Mouse (Mus musculus) hindbrain, embryonic 13.5 days (tissue): ENCODE results near the gene L2hgdh. TPM values are rescaled to one million over a fixed set of nuclear protein-coding genes. Genes with fewer than 3 reads are reported as not detected.

Source experiments
- ATAC-seq: fragments of 200-750 bp; cut with Nextera tagmentation; 2 replicates; pipeline ENCODE4 v1.8.0; 2017; ENCODE audit warnings: moderate TSS enrichment; ENCODE audit not compliant: low FRiP score
- H3K27ac ChIP-seq: fragments of 300-500 bp; sonication (generic); 2 replicates; pipeline ENCODE4 v1.5.1; 2015; ENCODE audit warnings: inconsistent platforms, mild to moderate bottlenecking, moderate library complexity
- H3K27me3 ChIP-seq: fragments of 300-500 bp; sonication (generic); 2 replicates; pipeline ENCODE4 v1.6.1; 2015; ENCODE audit warnings: mild to moderate bottlenecking, inconsistent platforms
- H3K36me3 ChIP-seq: fragments of 300-500 bp; sonication (generic); 2 replicates; pipeline ENCODE4 v1.6.1; 2015; ENCODE audit warnings: mild to moderate bottlenecking, inconsistent platforms
- H3K4me1 ChIP-seq: fragments of 300-500 bp; sonication (generic); replicated peaks from 2 replicates; pipeline ENCODE4 v1.6.1; 2015; ENCODE audit warnings: inconsistent platforms
- H3K4me2 ChIP-seq: fragments of 300-500 bp; sonication (generic); 2 replicates; pipeline ENCODE4 v1.6.1; 2015; ENCODE audit warnings: inconsistent platforms, mild to moderate bottlenecking, moderate library complexity
- H3K4me3 ChIP-seq: fragments of 300-500 bp; sonication (generic); 2 replicates; pipeline ENCODE4 v1.5.1; 2015; ENCODE audit warnings: mild to moderate bottlenecking, inconsistent platforms
- H3K9ac ChIP-seq: fragments of 300-500 bp; sonication (generic); 2 replicates; pipeline ENCODE4 v1.6.1; 2015; ENCODE audit warnings: mild to moderate bottlenecking, inconsistent platforms
- H3K9me3 ChIP-seq: fragments of 300-500 bp; sonication (generic); 2 replicates; pipeline ENCODE4 v1.6.1; 2016; ENCODE audit warnings: inconsistent platforms
- WGBS: fragments of 180-500 bp; shearing (Covaris S2); methylation state at CpG from one replicate; pipeline ENCODE4 v1.1.7; 2015; 5-methylcytosine and 5-hydroxymethylcytosine counted together
- polyA plus RNA-seq: library from polyadenylated mRNA; unstranded; fragments of >200 nt; fragmentation: Nextera tagmentation; extraction: Ambion mirVana; gene quantifications from 2 replicates; pipeline ENCODE4 v1.2.1, GENCODE M21; 2015

Gene L2hgdh
- 11.5 and 11.6 TPM in 2 replicates for polyA plus RNA-seq

DNA sequence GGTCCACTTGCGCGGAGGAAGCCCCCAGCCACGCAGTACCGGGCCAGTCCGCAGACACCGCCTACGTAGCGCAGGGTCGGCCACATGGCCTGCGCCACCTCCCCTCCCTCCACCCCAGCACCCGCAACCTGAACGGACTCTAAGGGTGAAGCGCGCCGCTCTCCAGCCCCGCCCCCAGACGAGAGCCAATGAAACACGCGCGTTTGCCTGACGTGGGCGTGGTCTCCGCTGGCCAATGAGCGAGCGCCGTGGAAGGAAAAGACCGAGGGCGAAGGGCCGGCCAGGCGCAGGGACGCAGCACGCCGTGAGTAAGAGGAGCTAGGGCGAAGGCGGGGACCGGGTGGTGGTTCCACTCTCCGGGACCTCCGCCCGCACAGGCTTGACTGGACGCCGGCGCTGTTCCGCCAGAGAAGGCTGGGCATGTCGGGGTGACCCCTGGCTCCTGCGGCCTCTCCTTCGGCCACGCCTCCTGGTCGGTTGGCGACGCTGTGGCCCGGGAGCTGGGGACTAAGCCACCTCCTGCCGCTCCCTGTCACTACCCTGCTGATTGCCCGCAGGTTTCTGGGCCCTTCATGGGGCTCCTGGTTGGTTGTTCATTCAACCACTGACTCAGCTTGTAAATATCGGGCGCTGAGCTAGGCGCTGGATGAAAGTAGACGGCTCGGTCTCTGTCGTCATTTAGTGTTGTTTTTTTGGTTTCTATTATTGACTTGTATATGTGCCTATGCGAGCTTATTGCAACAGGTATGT, at the start of gene L2hgdh, which contains the start of gene Atp5s:
Gene L2hgdh, minus strand, starts transcription at position 163 of the 750 bp plus-strand sequence.
Gene Atp5s, plus strand, starts transcription at position 240 of the 750 bp plus-strand sequence.
- Histone ChIP-seq H3K9ac (peak within 1 kb of the TSS; percentile 78), H3K9me3 (0 out of 2 replicates have a peak, but pooled peaks cover 4% of the 10 kb centered on the region), H3K27me3 (no peaks in the 10 kb centered on the region), H3K36me3 (peaks cover 10% of the 10 kb centered on the region), H3K27ac (peak within 1 kb of the TSS; percentile 89), H3K4me1 (peaks cover 18% of the 10 kb centered on the region), H3K4me2 (peak within 1 kb of the TSS; percentile 84), H3K4me3 (peak within 1 kb of the TSS; percentile 74)
- 1% methylated on average over 60 of the region's 60 CpGs for WGBS
- ATAC-seq: peak; percentile 97

DNA sequence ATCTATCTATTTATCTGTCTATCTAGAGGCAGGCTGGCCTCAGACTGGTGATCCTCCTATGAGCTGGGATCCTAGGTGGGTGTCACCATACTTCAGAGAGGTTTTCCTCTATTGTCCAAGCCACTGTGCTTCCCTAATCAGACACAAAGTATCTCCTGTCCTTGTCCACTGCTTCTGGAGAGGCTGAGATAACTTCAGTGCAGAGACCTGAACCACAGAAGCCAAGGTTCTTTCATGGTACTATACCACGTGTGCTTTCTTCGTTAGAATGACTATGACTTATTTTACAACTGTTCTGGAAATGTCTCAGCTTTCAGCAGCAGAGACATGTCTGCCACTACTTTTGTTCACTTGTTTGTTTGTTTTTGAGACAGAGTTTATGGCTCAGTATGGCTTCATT, 44.2 kb upstream of the L2hgdh start:
- 79% methylated on average over 2 of the region's 2 CpGs for WGBS
- H3K27ac ChIP-seq: no peak overlapping the region

DNA sequence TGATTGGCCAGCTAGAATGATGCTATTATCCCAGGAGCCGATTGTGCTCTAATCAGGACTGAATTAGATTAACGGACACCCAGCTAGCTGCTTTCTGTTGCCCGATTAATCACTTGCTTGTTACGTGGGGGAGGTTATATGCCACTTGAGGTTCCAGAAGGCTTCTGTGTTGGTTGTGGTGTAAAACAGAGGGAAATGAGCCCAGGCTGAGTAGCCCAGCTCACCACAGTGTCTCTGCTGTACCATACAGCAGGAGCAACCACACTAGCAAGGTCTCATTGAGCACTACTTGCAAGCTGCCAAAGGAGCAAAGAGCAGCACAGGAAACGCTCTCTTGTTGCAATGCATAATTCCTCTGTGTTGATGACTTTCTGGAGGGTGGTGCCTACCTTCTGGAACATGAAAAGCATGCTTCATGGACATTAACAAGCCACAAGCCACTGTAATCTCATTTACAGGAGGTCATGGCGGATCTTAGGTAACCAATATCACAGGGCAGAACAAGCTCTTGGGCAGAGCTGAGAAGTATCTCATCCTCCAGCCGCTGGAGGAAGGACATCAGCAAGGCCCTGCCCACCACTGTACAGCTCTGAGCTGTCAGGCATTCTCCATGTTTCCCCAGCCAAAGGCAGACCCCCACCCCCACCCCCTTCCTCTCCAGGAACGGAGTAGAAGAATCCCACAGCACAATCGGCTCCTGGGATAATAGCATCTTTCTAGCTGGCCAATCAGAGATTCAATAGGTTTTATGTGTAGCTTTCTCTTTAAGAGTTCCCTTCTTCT, 43.0 kb upstream of the L2hgdh start:
- WGBS: 39% methylated on average over 9 of the region's 9 CpGs
- Histone ChIP-seq H3K36me3 (no peaks in the 10 kb centered on the region), H3K4me3 (no peak overlapping the region), H3K27me3 (no peaks in the 10 kb centered on the region), H3K4me1 (peaks cover 22% of the 10 kb centered on the region), H3K9ac (no peak overlapping the region; the same call in 1 of the 2 replicates), H3K9me3 (no peaks in the 10 kb centered on the region), H3K4me2 (no peak overlapping the region), H3K27ac (peak overlapping the region; percentile 30; the same call in 1 of the 2 replicates)
- ATAC-seq: no peak

More for the DNA sequence above, 44.2 kb upstream of the L2hgdh start:
- H3K9me3 ChIP-seq: no peaks in the 10 kb centered on the region
- H3K4me3 ChIP-seq: no peak overlapping the region
- no peak for ATAC-seq
- H3K4me2 ChIP-seq: no peak overlapping the region
- H3K36me3 ChIP-seq: no peaks in the 10 kb centered on the region
- H3K9ac ChIP-seq: no peak overlapping the region
- no peaks in the 10 kb centered on the region for H3K27me3 ChIP-seq
- peaks cover 22% of the 10 kb centered on the region for H3K4me1 ChIP-seq

GRCm38 (mm10) chr12:69766185-69766904, 41.7 kb upstream of the L2hgdh start:
- Histone ChIP-seq H3K27me3 (no peaks in the 10 kb centered on the region), H3K36me3 (no peaks in the 10 kb centered on the region), H3K27ac (no peak overlapping the region), H3K4me1 (peaks cover 22% of the 10 kb centered on the region), H3K4me3 (no peak overlapping the region), H3K9ac (no peak overlapping the region), H3K4me2 (no peak overlapping the region), H3K9me3 (no peaks in the 10 kb centered on the region)
- no peak for ATAC-seq
- 83% methylated on average over 10 of the region's 10 CpGs for WGBS

DNA sequence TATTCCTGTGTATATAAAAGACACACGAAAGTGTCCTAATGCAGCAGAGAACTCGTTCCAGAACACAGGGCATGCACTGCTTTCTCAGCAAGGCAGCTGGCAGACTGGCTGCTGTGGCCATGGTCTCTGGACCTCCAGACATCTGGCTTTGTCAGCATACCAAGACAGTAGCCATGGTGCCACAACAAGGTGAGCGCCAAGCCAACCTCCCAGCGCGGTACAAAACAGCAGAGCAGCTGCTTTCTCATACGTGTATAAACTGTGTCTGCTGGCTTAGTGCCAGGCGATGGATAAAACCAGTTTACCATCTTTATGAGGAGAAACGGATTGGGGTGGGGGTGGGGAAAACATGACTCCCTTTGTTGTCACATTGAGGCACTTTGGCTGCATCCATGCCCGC, 40.9 kb upstream of the L2hgdh start:
- H3K36me3 ChIP-seq: no peaks in the 10 kb centered on the region
- no peaks in the 10 kb centered on the region for H3K27me3 ChIP-seq
- H3K27ac ChIP-seq: no peak overlapping the region
- peaks cover 22% of the 10 kb centered on the region for H3K4me1 ChIP-seq
- no peaks in the 10 kb centered on the region for H3K9me3 ChIP-seq
- no peak for ATAC-seq
- WGBS: 58% methylated on average over 9 of the region's 9 CpGs
- H3K4me2 ChIP-seq: no peak overlapping the region
- H3K4me3 ChIP-seq: no peak overlapping the region
- no peak overlapping the region for H3K9ac ChIP-seq

GRCm38 (mm10) chr12:69761603-69762002, 36.9 kb upstream of the L2hgdh start:
- no peak overlapping the region for H3K27ac ChIP-seq
- H3K4me1 ChIP-seq: peaks cover 26% of the 10 kb centered on the region
- no peaks in the 10 kb centered on the region for H3K36me3 ChIP-seq
- H3K4me3 ChIP-seq: no peak overlapping the region
- WGBS: 82% methylated on average over 2 of the region's 2 CpGs
- no peaks in the 10 kb centered on the region for H3K9me3 ChIP-seq
- no peak for ATAC-seq
- H3K27me3 ChIP-seq: no peaks in the 10 kb centered on the region
- no peak overlapping the region for H3K4me2 ChIP-seq
- H3K9ac ChIP-seq: no peak overlapping the region

DNA sequence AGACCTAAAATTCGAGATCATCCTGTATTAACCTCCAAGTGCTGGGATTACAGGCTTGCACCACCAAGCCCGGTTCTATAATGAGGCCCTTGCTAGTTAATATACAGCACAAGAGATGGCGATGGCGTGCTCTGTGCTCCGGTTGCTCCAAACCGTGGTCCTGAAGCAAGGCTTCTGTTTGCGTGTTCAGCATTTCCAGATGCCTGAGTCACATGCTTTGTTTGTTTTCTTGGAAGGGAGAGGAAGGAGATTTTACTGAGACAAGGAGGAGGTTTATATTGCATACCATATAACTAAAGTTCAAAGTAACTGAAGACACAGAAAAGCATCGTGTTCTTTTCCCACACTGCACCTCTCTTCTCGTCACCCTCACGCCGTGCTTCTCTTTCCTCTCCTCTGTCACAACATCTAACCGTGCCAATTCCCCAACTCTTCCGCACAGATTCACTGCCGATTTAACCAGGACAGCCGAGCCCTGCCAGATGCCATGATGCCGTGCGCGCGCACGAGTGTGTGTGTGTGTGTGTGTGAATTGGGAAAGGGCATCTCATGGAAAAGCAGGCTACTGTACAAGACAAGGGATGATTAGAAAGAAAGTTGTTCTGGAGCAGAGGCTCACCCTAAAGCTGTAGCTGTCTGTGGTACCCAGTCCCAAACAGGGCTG, 36.2 kb upstream of the L2hgdh start:
- no peak overlapping the region for H3K4me2 ChIP-seq
- 0 out of 2 replicates have a peak overlapping the region, but pooled peaks have one; percentile 24 for H3K9ac ChIP-seq
- no peak overlapping the region for H3K4me3 ChIP-seq
- WGBS: 86% methylated on average over 20 of the region's 20 CpGs
- no peaks in the 10 kb centered on the region for H3K27me3 ChIP-seq
- ATAC-seq: no peak
- peaks cover 25% of the 10 kb centered on the region for H3K4me1 ChIP-seq
- H3K27ac ChIP-seq: no peak overlapping the region
- H3K36me3 ChIP-seq: no peaks in the 10 kb centered on the region
- no peaks in the 10 kb centered on the region for H3K9me3 ChIP-seq

- no peak overlapping the region for H3K4me2 ChIP-seq
- no peak overlapping the region for H3K9ac ChIP-seq
- H3K27ac ChIP-seq: no peak overlapping the region
- H3K9me3 ChIP-seq: no peaks in the 10 kb centered on the region
- 75% methylated on average over 6 of the region's 6 CpGs for WGBS
- peaks cover 19% of the 10 kb centered on the region for H3K4me1 ChIP-seq
- H3K36me3 ChIP-seq: no peaks in the 10 kb centered on the region
- no peak for ATAC-seq
- H3K27me3 ChIP-seq: no peaks in the 10 kb centered on the region
- H3K4me3 ChIP-seq: no peak overlapping the region
Observed at GRCm38 (mm10) chr12:69760014-69760413, 35.3 kb upstream of the L2hgdh start.

- Histone ChIP-seq H3K9me3 (no peaks in the 10 kb centered on the region), H3K27ac (no peak overlapping the region)
- WGBS: 54% methylated on average over 7 of the region's 7 CpGs
Observed at GRCm38 (mm10) chr12:69759267-69759885, 34.7 kb upstream of the L2hgdh start.

DNA sequence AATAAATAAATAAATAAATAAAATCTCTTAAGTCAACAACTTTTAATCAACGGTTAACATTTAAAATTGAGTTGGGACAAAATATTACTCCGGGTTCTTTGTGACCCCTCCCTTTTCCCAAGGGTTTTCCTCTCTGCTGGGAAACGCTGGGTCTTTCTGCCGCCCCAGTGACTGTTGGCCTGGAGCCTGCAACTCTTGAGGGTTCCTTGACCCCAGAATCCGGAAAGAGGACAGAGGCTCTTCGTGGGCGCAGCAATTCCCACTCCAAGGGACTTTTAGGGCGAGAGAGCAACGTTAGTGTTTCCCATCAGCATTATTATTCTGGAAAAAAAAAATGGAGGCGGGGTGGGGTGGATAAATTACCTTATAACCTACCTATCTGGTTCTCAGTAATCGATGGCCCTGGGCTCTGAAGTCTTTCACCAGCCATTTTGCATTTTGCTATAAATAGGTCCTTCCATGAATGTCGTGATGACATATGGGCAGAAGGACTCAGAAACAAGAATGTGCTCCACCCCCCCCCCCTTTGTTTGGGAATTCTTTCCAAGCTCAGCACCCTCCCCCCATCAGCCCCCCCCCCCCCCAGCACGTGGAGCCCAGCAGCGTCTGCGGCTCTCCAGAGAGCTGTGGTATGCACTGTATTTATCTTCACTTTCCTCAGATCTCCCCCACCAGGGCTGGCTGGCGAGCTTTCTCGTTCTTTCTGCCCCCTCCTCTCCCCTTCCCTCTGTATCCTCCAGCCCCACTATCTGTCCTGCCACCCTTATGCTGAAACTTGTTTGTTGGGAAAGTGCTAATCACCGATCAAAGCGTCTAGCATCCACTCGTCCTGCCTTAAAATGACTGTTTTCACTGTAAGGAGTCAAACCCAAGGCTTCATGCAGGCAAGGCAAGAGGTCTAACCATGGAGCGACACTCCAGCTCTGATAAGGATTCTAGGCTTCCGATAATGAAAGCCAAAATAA, 33.8 kb upstream of the L2hgdh start:
- Histone ChIP-seq H3K4me3 (peak overlapping the region; percentile 19), H3K4me1 (peaks cover 19% of the 10 kb centered on the region), H3K27me3 (no peaks in the 10 kb centered on the region), H3K27ac (no peak overlapping the region), H3K36me3 (no peaks in the 10 kb centered on the region), H3K4me2 (peak overlapping the region; percentile 54), H3K9me3 (no peaks in the 10 kb centered on the region), H3K9ac (peak overlapping the region; percentile 13; the same call in 1 of the 2 replicates)
- ATAC-seq: 0 out of 2 replicates have a peak, but pooled peaks have one; percentile 44
- WGBS: 12% methylated on average over 22 of the region's 22 CpGs

More at GRCm38 (mm10) chr12:69759267-69759885, 34.7 kb upstream of the L2hgdh start:
- Histone ChIP-seq H3K36me3 (no peaks in the 10 kb centered on the region), H3K9ac (no peak overlapping the region), H3K4me3 (no peak overlapping the region), H3K4me2 (peak overlapping the region; percentile 54; the same call in 1 of the 2 replicates), H3K27me3 (no peaks in the 10 kb centered on the region), H3K4me1 (peaks cover 19% of the 10 kb centered on the region)
- ATAC-seq: 0 out of 2 replicates have a peak, but pooled peaks have one; percentile 52
